Mouse (Mus musculus): ENCODE data around the gene Spns1.

The Spns1 gene

GRCm38 (mm10) chr7:126369393-126369792 is 7.9 kb downstream of the Spns1 start, which contains the start of gene Lat:
TSS of gene Lat (minus strand) at chr7:126369570.
- no peak for DNase-seq (ENCODE audit: low spot score)

GRCm38 (mm10) chr7:126368367-126368766 is 8.9 kb downstream of the Spns1 start:
- no peak for DNase-seq (ENCODE audit: low spot score)

DNA sequence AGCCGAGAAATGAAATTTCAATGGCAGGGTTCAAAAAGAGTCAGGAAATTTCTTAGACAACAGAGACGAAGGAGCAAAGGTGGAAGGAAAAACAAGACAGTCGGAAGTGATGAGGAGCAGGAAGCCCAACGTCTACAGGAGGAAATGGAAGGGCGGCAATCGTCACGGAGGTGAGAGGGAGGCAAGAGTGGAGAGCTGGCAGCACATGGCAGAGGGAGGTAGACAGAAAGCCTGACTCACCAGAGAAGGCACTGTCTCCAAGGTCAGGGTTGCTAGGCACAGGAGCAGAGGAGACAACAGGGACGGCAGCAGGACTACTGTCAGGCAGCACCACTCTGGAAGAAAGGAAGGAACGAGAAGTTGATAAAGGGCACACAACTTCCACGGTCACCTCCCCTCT is 9.6 kb downstream of the Spns1 start:
- no peak for DNase-seq (ENCODE audit: low spot score)

DNA sequence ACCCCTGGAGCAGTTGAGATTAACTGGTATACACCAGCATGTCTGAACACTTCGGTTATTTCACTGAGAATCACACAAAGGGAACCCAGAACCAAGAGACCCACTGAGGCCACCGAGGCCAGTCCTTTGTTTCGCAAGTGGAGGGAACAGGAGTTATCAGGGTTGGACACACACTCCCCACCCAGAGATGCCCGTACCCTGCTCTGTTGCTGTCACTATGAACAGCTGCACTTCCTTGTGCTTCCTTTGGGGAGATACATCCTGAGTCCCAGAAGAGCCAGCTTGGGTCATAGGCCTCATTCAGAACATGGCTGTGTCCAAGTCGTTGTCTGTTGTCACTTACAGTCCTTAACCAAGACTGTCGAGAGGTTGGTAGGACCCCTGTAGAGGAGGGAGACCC is 14.2 kb downstream of the Spns1 start:
- DNase-seq (ENCODE audit: low spot score): no peak

- DNase-seq (ENCODE audit: low spot score): no peak
These were observed 18.2 kb downstream of the Spns1 start for GRCm38 (mm10) chr7:126359049-126359448.

DNA sequence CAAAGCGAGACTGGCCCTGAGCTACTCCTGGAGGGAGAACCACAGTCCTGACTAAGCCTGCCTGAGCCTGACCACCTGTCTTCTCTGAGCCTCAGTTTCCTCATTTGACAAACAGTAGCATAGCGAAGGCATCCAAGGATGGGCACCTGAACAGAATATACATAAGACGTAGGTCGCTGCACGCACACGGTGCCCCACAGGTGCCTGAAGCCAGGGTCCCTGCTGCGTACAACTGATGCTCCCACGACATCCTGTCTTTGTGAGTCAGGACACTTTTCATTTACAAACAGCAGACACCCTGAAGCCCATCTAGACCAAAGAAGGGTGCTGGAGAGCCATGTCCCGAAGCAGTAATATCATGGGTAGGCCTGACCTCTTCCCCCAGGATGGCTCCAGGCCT is 18.8 kb downstream of the Spns1 start:
- no peak for DNase-seq (ENCODE audit: low spot score)

DNA sequence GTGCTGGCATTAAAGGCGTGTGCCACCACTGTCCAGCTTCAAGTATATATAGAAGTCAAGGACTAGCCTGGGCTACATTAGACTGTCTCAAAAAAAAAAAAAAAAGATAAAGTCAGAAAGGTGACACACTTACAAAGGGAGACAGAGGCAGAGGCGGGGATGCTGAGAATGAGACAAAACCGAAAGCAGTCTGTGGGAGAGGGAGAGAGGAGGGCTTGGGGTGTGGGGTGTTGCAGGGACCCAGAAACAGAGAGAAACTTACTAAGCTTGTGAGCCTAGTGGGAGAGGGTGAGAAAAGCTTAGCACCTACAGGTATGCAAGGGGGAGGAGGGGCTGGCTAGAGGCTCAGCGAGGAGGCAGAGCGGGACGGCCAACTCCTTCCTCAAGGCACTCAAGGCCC is 19.4 kb downstream of the Spns1 start:
- DNase-seq (ENCODE audit: low spot score): no peak

- no peak for DNase-seq (ENCODE audit: low spot score)
These were observed 20.3 kb downstream of the Spns1 start for GRCm38 (mm10) chr7:126356793-126357591.

DNA sequence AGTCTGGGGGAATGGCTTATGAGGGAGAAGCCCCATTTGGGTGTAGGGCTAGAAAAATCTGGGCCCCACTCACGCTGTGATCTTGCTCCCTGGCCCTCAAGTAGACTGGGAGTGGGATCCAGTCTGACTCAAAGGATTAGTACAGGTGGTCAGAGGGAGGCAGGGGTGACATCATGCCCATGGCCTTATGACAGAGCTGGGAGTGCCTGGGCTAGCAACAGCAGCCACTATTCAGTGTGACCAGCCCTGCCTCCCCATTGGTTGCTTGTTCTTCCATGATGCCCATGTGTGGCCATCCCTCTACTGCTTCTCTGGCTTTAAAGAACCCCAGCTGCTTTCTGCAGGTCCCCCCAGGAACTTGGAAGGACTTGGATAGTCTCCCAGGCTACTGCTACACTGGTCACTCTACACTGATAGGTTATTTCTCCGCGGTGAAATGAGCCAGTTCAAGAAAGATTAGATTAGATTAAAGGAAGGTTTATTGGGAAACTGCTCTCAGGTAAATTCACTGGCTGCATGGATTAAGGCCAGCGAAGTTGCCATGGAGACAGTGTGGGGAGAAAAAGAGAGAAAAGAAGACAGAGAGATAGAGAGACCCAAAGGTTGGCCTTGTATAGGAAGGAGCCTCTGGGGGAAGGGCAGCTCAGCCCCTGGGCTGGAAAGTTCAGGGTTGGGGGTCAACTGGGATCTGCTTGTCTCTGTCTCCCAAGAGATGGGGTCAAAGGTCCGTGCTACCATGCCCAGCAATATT is 21.2 kb downstream of the Spns1 start:
- no peak for DNase-seq (ENCODE audit: low spot score)

GRCm38 (mm10) chr7:126354738-126355614 is 22.3 kb downstream of the Spns1 start:
- DNase-seq (ENCODE audit: low spot score): peak; percentile 37

DNA sequence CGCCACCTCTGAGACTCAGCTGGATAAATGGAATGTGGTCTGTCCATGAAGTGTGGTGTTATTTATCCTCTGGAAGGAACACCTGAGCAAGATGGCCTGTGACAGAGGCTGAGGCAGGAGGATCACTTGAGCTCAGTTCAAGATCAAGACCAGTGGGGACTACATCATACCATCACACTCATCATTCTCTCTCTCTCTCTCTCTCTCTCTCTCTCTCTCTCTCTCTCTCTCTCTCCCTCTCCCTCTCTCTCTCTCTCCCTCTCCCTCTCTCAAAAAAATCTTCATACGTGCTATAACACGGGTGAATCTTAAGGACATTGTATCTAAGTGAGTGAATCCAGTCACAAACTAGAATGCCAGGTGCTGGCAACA is 23.3 kb downstream of the Spns1 start:
- no peak for DNase-seq (ENCODE audit: low spot score)

GRCm38 (mm10) chr7:126353251-126353993 is 23.8 kb downstream of the Spns1 start:
- no peak for DNase-seq (ENCODE audit: low spot score)

GRCm38 (mm10) chr7:126351419-126351951 is 25.8 kb downstream of the Spns1 start:
- no peak for DNase-seq (ENCODE audit: low spot score)

DNA sequence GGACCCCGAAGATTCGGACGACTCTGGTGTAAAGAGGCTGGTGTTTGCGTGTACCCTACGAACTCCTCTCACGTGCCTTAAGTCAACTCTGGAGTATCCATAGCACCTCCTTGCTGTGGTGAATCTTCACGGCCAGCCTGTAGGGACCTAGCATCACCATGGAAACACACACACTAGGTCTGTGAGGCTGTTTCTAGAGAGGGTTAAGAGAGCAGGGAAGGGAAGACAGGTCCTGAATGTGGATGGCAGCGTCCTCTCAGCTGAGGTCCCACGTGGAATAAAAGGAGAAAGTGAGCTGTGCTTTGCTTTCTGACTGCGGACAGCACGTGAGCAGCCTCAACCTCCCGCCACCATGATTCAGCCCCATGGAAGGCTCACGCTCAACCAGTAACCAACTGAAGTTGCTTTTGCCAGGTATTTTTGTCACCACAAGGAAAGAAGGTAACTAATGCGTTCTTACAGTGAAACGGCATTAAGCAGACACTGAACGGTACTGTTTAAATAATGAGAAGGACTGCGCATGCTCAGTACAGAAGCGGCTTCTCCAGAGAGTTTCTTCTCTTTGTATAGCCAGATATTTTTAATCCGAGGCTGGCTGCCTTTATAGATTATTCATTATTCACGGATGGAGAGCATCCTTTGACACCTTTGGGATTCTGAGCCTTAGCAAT is 26.4 kb downstream of the Spns1 start:
- DNase-seq (ENCODE audit: low spot score): no peak

GRCm38 (mm10) chr7:126348293-126348692 is 29.0 kb downstream of the Spns1 start:
- DNase-seq (ENCODE audit: low spot score): no peak

DNA sequence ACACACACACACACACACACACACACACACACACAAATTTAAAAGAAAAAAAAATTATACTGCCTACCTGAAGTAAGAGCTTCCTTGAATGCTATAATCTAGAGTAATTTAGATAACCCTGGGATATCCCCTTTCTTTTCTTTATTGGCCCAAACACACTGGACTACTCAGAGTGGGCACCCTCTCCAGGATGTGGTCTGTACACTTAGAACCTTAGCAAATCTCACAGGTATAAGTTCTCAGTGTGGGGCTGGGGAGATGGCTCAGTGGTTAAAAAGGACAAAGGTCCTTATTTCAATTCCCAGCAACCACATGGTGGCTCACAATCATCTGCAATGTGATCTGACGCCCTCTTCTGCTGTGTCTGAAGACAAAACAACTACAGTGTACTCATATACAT is 30.2 kb downstream of the Spns1 start:
- no peak for DNase-seq (ENCODE audit: low spot score)

DNA sequence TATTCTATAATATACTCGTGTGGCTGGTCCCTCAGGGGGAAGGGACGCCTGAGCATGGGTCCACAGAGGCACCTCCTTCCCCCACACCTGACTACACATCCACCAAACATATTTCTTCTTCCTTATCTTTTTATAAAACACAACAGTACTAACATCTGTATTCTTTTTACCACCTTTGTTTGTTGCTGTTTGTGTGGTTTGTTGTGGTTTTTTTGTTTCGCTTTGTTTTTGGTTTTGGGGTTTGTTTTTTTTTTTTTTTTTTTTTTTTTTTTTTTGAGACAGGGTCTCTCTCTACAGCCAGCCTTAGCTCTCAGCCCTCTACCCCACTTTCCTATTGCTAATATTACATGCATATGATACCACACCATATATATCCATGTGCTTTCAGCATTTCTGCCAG is 31.3 kb downstream of the Spns1 start:
- no peak for DNase-seq (ENCODE audit: low spot score)

GRCm38 (mm10) chr7:126345557-126345956 is 31.7 kb downstream of the Spns1 start:
- no peak for DNase-seq (ENCODE audit: low spot score)

DNA sequence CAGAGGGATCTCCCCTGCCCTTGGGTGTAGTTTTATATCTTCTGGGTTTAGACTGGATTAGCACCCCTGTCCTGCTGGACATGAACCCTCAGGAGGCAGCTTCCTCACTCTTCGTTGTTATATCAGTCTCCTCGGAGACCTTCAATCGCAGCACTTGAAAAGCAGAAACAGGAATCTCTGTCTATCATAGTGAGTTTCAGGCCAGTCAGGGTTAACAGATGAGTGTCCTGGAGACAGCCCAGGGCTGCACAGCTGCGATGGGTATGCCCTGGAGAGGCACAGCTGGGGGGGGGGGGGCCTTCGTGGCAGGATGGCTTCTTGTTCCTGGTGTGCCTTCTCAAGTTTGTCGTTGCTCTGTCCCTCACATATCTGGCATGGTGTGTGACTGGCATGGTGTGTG is 36.4 kb downstream of the Spns1 start:
- DNase-seq (ENCODE audit: low spot score): no peak

DNA sequence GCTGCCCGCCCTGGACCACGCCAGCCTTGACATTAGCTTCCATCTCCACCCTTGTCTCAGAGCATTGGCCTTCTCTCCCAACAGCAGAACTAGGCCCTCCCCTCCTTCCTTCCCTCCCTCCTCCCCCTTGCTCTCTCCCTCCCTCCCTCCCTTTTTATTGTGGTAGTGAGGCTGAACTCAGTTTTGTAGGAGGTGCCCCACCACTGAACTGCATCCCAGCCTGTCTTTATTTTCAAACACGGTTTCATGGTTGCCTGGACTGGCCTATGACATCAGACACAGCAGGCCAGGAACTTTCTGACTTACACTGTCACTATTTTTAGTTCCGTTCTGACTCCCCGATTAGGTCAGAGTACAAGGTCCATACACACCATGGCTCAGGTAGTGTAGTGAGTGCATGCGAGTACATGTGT is 37.0 kb downstream of the Spns1 start:
- no peak for DNase-seq (ENCODE audit: low spot score)

DNA sequence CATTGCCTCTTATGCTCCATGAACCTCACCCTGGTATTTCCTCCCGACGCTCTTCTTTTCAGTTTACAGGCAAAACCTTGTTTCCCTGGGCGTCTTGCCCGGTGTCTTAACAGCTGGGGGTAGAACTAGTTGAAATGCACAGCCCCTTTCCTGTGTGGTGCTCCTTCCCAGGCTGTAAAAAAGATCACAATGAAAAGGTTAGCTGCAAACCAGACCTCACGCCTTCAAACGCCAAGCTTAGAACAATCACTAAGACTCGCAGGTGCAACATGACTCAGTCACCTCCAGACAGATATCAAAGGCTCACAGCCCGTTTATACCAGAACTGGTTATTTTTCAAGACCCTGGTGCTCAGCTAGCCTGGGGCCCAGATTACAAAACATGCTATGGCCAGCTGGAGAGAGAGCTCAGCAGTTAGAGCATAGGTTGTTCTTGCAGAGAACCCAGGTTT is 37.7 kb downstream of the Spns1 start:
- no peak for DNase-seq (ENCODE audit: low spot score)

All from retina, embryonic 14.5 days (tissue).